Mouse (Mus musculus) cerebellum, adult 2 months (tissue): ENCODE measurements around the gene Cfap77. TPM values are rescaled to one million over a fixed set of nuclear protein-coding genes. Genes with fewer than 3 reads are reported as not detected.

Experiments used
- DNase-seq, 2 experiments: peaks; one replicate each; pipeline ENCODE4 v3.0.0; 2021
- H3K27ac ChIP-seq: fragments of 200-500 bp; 2 replicates; pipeline ENCODE4 v1.5.1; 2012; ENCODE audit warnings: low read length, control low read depth, inconsistent platforms; ENCODE audit not compliant: insufficient read depth
- H3K27me3 ChIP-seq: fragments of 200-500 bp; 2 replicates; pipeline ENCODE4 v1.6.1; 2012; ENCODE audit warnings: inconsistent platforms, mild to moderate bottlenecking, low read length, moderate library complexity; ENCODE audit not compliant: control insufficient read depth, insufficient read depth
- H3K4me1 ChIP-seq: fragments of 200-500 bp; 2 replicates; pipeline ENCODE4 v1.6.1; 2011; ENCODE audit warnings: low read length; ENCODE audit not compliant: control insufficient read depth, insufficient read depth
- H3K4me3 ChIP-seq: fragments of 200-500 bp; replicated peaks from 2 replicates; pipeline ENCODE3; 2011; ENCODE audit warnings: mild to moderate bottlenecking, low read depth, low read length, control low read depth; ENCODE audit not compliant: insufficient read depth
- CTCF ChIP-seq: fragments of 200-500 bp; IDR thresholded peaks from 2 replicates; pipeline ENCODE4 v1.5.1; 2011; ENCODE audit warnings: low read depth, mild to moderate bottlenecking, control low read depth, low read length, moderate library complexity, borderline replicate concordance; ENCODE audit not compliant: insufficient read depth
- POLR2A ChIP-seq: fragments of 200-500 bp; IDR thresholded peaks from 2 replicates; pipeline ENCODE4 v1.6.1; 2011; ENCODE audit warnings: low read length, control low read depth, borderline replicate concordance; ENCODE audit not compliant: insufficient read depth
- WGBS: fragments of 180-500 bp; shearing (Covaris S2); methylation state at CpG from one replicate; pipeline ENCODE4 v1.1.7; 2018; 5-methylcytosine and 5-hydroxymethylcytosine counted together
- polyA plus RNA-seq: library from polyadenylated mRNA; depleted of rRNA; stranded (reverse); fragments of >200 nt; gene quantifications from 2 replicates; pipeline ENCODE4 v1.2.3, GENCODE M21; 2012

Cfap77 gene
- polyA plus RNA-seq, 1 experiment, result 0.41 TPM

DNA sequence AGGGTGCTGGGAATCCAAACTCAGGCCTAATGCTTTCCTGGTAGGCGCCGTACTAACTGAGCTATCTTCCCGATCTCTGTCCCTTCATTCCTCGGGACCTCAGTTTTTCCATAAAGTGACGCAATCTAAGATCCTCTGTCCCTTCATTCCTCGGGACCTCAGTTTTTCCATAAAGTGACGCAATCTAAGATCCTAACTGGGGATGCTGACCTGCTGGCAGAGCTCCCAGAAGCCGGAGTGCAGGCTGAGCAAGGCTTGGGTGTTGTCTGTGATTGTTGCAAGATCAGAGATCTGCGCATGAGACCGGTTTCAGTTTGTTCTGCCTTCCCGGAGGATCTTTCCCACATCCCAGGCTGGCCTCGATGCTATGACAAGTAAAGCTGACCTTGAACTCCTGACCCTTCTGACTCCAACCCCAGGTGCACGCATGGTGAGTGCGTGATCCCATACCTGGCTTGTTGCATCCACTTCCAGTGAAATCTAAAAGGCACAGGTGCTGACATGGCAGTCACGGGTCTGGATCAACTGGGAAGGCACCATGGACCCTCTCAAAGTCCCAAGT lies 93.8 kb downstream of the Cfap77 start:
- H3K27me3 ChIP-seq, result no peaks in the 10 kb centered on the region
- TF ChIP-seq POLR2A (no peak), CTCF (no peak)
- no peaks in the 10 kb centered on the region for H3K4me1 ChIP-seq
- no peak for DNase-seq
- no peak overlapping the region for H3K4me3 ChIP-seq
- no peak overlapping the region for H3K27ac ChIP-seq
- WGBS, result 87% methylated on average over 15 of the region's 15 CpGs

DNA sequence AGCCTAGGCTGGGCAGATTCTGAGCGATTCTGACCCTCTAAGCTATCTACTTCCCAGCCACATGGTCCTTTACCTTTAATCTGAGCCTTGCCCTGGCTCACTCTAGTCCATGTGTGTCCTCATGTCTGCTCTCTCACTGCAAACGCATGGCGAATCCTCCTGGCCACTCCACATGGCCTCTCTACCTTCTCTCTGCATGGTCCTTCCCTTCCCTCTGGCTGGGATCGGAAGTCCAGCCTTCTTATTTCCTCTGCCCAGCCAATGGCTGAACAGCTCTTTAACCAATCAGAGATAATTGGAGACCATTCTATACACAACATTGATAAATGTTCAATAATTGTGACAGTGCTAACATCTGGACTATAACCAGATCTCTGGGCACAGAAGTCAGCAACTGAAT lies 98.0 kb downstream of the Cfap77 start:
- no peak overlapping the region for H3K4me3 ChIP-seq
- no peaks in the 10 kb centered on the region for H3K4me1 ChIP-seq
- no peak for DNase-seq
- TF ChIP-seq CTCF (no peak), POLR2A (no peak)
- WGBS, result 82% methylated on average over 4 of the region's 4 CpGs
- H3K27me3 ChIP-seq, result no peaks in the 10 kb centered on the region
- no peak overlapping the region for H3K27ac ChIP-seq

DNA sequence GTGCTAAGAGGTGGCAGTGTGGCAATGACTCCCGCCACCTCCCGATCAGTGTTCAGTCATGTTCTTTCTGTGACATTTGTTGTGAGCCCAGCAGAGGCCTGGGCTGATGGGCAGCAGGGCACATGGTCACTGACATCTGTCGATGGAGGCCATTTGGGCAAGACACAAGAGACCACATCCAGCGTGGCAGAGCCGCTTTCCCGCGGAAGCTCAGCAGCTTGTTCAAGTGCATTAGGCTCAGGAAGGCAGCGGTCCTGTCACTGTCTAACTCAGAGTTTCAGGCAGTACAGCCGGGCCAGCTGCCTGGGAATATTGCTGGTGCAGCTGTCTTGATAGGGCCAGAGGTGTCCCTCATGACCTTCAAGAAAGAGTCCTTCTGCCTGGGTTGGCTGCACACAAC lies 100.3 kb downstream of the Cfap77 start:
- Histone ChIP-seq H3K27ac (no peak overlapping the region), H3K27me3 (no peaks in the 10 kb centered on the region), H3K4me3 (no peak overlapping the region), H3K4me1 (no peaks in the 10 kb centered on the region)
- no peak for DNase-seq
- TF ChIP-seq POLR2A, result no peak
- TF ChIP-seq CTCF, result no peak
- 34% methylated on average over 9 of the region's 9 CpGs for WGBS

DNA sequence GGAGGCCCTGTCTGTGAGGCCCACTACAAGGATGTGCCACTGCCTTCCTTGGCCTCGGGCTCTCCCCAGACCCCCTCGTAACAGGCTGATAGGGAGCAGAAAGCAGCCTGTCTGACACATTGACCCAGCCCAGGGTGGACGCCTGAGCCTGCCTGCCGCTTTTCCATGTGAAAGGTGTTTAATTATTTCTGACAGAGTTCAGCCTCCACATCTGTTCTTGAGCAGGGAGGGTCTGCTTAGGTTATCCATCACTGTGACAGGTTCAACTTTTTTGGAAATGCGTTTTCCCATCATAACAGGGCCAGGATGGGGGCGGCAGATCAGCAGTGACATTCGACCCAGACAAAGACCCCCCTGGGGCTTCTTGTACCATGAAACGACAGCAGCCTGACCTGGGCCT lies 101.9 kb downstream of the Cfap77 start:
- no peak for DNase-seq
- Histone ChIP-seq H3K4me1 (no peaks in the 10 kb centered on the region), H3K4me3 (no peak overlapping the region), H3K27ac (no peak overlapping the region), H3K27me3 (no peaks in the 10 kb centered on the region)
- WGBS, result 57% methylated on average over 8 of the region's 8 CpGs
- TF ChIP-seq POLR2A (no peak), CTCF (no peak)

DNA sequence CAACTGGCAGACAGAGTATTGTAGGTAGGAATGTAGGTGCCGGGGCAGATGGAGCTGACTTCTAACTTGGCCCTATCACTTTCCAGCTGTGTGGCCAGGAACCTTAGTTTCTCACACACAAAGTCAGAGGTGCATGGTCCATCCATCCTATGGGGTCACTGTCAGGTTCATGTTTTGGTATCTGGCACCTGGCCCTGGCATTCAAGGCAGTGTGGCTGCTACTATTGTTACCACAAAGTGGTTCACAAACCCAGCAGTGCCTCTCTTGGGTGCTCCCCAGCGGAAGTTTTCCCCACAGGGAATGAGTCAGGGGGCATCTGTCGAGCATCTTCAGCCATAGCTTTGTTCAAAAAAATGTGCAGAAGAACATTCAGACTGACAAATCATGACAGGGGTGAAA lies 108.6 kb downstream of the Cfap77 start:
- Histone ChIP-seq H3K4me1 (no peaks in the 10 kb centered on the region), H3K27ac (no peak overlapping the region), H3K27me3 (no peaks in the 10 kb centered on the region; the same call in 1 of the 2 replicates), H3K4me3 (no peak overlapping the region)
- TF ChIP-seq POLR2A (no peak), CTCF (no peak)
- WGBS, result 77% methylated on average over 3 of the region's 3 CpGs
- no peak for DNase-seq

DNA sequence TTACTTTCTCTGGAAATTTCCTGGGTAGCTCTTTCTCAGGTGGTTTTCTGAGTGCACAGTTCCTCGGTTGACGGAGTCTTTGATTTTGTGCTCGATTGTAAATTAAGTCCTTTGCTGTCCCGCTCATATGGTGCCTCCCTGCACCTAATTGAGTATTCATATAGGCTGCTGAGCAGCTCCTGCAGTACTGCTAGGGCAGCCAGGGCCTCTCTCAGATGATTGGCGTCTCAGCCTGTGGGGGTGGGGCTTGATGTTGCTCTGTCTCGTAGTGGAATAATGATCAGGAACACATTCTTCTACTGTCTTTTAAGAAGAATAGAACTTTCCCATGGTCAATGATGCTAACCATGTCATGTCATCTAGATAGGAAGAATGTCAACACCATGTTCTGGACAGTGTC lies 109.5 kb downstream of the Cfap77 start:
- Histone ChIP-seq H3K4me3 (no peak overlapping the region), H3K27me3 (no peaks in the 10 kb centered on the region; the same call in 1 of the 2 replicates), H3K27ac (no peak overlapping the region), H3K4me1 (no peaks in the 10 kb centered on the region)
- TF ChIP-seq POLR2A (no peak), CTCF (no peak)
- WGBS, result 49% methylated on average over 6 of the region's 6 CpGs
- no peak for DNase-seq

DNA sequence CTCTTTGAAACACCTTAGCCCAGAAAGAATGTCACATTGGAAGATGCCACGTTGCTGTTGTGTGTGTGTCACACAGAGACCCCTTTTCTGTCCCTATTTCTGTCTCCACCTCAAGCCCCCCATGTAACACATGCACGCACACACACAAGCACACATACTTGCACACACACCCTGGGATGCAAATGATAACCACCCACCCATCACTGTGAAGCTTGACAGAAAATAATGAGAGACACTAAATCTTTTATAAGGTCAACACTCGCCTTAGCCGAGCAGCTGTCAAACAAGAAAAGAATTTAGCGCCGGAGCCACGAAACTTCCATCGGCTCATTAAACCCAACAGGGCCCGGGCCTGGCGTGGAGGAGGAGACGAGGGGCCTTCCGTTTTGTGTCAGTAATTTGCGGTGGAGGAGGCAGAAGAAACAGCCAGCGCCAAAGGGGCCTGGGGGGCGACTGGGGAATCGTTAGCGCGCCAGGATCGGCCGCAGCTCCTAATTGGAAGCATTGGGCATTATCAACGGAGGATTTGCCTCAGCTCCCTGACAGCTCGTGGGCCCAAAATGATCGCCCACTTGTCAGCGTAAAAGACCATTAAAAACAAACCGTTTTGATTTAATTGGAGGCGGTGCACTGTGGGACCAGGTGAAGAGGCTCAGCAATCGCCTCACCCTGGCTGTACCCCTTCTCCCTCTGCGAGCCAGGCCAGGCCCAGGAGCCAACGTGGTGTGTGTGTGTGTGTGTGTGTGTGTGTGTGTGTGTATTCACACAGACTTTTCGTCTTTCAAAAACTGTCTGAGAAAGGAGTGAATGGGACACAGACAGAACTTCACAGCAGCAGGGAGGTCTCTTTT lies 111.0 kb downstream of the Cfap77 start:
- Histone ChIP-seq H3K27ac (no peak overlapping the region), H3K4me3 (no peak overlapping the region), H3K4me1 (no peaks in the 10 kb centered on the region; the same call in 1 of the 2 replicates), H3K27me3 (no peaks in the 10 kb centered on the region; the same call in 1 of the 2 replicates)
- no peak for DNase-seq
- WGBS, result 22% methylated on average over 30 of the region's 30 CpGs
- TF ChIP-seq POLR2A, result no peak
- TF ChIP-seq CTCF, result no peak

DNA sequence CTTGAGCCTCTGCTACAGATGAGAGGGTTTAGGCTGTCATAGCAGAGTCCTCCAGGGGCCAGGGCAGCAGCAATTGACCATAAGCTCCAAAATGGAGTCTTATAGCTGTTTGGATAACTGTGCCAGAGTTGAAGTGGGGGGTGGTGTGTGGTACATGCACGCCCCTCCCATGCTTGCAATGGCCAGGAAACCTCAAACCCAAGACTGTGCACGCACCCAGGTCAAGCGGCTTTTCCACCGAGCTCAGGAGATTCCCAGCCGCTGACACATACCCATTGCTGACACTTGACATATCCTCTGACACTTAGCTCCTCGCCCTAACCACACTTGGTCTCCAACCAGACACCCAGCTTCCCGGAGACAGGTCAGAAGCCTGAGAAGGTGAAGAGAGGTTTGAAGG lies 115.9 kb downstream of the Cfap77 start:
- DNase-seq, result no peak
- no peaks in the 10 kb centered on the region; the same call in 1 of the 2 replicates for H3K4me1 ChIP-seq
- H3K4me3 ChIP-seq, result no peak overlapping the region
- TF ChIP-seq CTCF (no peak), POLR2A (no peak)
- 88% methylated on average over 7 of the region's 7 CpGs for WGBS
- H3K27me3 ChIP-seq, result no peaks in the 10 kb centered on the region
- no peak overlapping the region for H3K27ac ChIP-seq
